In genomic region chr16:59639985-59640384, GRCm38 (mm10) we compare ENCODE assay signal across 7 mouse cellular contexts. TPM values are rescaled to one million over a fixed set of nuclear protein-coding genes. Genes with fewer than 3 reads are reported as not detected.
DNase-seq lines count a peak whose midpoint lies in the region; ATAC-seq and TF ChIP-seq lines count a peak whose summit lies in the region.

No protein-coding gene starts in this region.

- no peak for TF ChIP-seq EP300 in heart, postnatal 0 days (IDR thresholded peaks at IDR 0.05; ENCODE audit: low read depth)

- intact Hi-C loops in heart, postnatal 36 days (cut with DNase I), result loop anchor here (5.0 kb wide), 1 partner anchor 168 kb away; the partner anchor contains the start of gene Riox2

- H3K36me3 ChIP-seq in heart, postnatal 0 days (replicated peaks; ENCODE audit: control insufficient read depth, insufficient read depth, low read length), result no peaks in the 10 kb centered on the region
- peaks cover 1% of the 10 kb centered on the region; the same call in 1 of the 2 replicates for H3K36me3 ChIP-seq in testis, adult 2 months (ENCODE audit: control insufficient read depth, insufficient read depth, low read length)
- H3K36me3 ChIP-seq in hindbrain, postnatal 0 days (ENCODE audit: insufficient read depth, low read length), result no peaks in the 10 kb centered on the region
- no peaks in the 10 kb centered on the region for H3K36me3 ChIP-seq in intestine, embryonic 16.5 days (ENCODE audit: control insufficient read depth, insufficient read depth, low read length)

- no peak for DNase-seq in heart, postnatal 0 days (ENCODE audit: low spot score)
- DNase-seq in heart, postnatal 36 days, result no peak
- DNase-seq in testis, postnatal 14 days (ENCODE audit: low spot score), result no peak
- no peak for DNase-seq in hindbrain, postnatal 0 days (ENCODE audit: low spot score)
- no peak for DNase-seq in ovary, adult 18-20 months (ENCODE audit: low spot score)

- no peak for TF ChIP-seq POLR2A in testis, adult 2 months (IDR thresholded peaks at IDR 0.05; ENCODE audit: control insufficient read depth, low read depth, low read length)

- 0 out of 2 replicates have a peak overlapping the region, but pooled peaks have one; percentile 97 for H3K27ac ChIP-seq in heart, postnatal 0 days (ENCODE audit: low read depth)
- 0 out of 2 replicates have a peak overlapping the region, but pooled peaks have one; percentile 21 for H3K27ac ChIP-seq in testis, adult 2 months (ENCODE audit: control insufficient read depth, insufficient read depth, low read depth, low read length)
- H3K27ac ChIP-seq in hindbrain, postnatal 0 days, result peak overlapping the region; percentile 93; the same call in 1 of the 2 replicates
- H3K27ac ChIP-seq in intestine, embryonic 16.5 days (ENCODE audit: low read length), result no peak overlapping the region

- no peaks in the 10 kb centered on the region for H3K9me3 ChIP-seq in heart, postnatal 0 days (replicated peaks; ENCODE audit: control insufficient read depth, low read length)
- H3K9me3 ChIP-seq in hindbrain, postnatal 0 days (ENCODE audit: low read length), result no peaks in the 10 kb centered on the region
- H3K9me3 ChIP-seq in intestine, embryonic 16.5 days (ENCODE audit: control insufficient read depth, low read length), result no peaks in the 10 kb centered on the region

- peak overlapping the region; percentile 71; the same call in 1 of the 2 replicates for H3K4me2 ChIP-seq in heart, postnatal 0 days (ENCODE audit: low read depth, low read length)
- H3K4me2 ChIP-seq in hindbrain, postnatal 0 days (ENCODE audit: low read depth, low read length), result peak overlapping the region; percentile 57
- no peak overlapping the region for H3K4me2 ChIP-seq in intestine, embryonic 16.5 days (ENCODE audit: low read depth, low read length)

- ATAC-seq in heart, postnatal 0 days (ENCODE audit: insufficient read depth, low read depth), result no peak
- no peak for ATAC-seq in hindbrain, postnatal 0 days
- ATAC-seq in intestine, embryonic 16.5 days, result no peak

- no peak overlapping the region; the same call in 1 of the 2 replicates for H3K4me3 ChIP-seq in heart, postnatal 0 days (ENCODE audit: low read depth, low read length)
- no peak overlapping the region; the same call in 1 of the 2 replicates for H3K4me3 ChIP-seq in testis, adult 2 months (ENCODE audit: control insufficient read depth, low read depth, low read length)
- no peak overlapping the region; the same call in 1 of the 2 replicates for H3K4me3 ChIP-seq in hindbrain, postnatal 0 days (ENCODE audit: low read length)
- no peak overlapping the region for H3K4me3 ChIP-seq in intestine, embryonic 16.5 days (ENCODE audit: low read length)

- TF ChIP-seq CTCF in heart, postnatal 0 days (IDR thresholded peaks at IDR 0.05; ENCODE audit: low read depth), result no peak
- no peak for TF ChIP-seq CTCF in testis, adult 2 months (IDR thresholded peaks at IDR 0.05; ENCODE audit: control insufficient read depth, insufficient read depth, insufficient replicate concordance, low read depth, low read length)
- no peak for TF ChIP-seq CTCF in hindbrain, postnatal 0 days (IDR thresholded peaks at IDR 0.05; ENCODE audit: low read depth)

- WGBS in heart, postnatal 0 days, result 79% methylated on average over 3 of the region's 3 CpGs
- WGBS in hindbrain, postnatal 0 days, result 89% methylated on average over 3 of the region's 3 CpGs
- 88% methylated on average over 3 of the region's 3 CpGs for WGBS in intestine, embryonic 16.5 days

- no peaks in the 10 kb centered on the region for H3K27me3 ChIP-seq in heart, postnatal 0 days (ENCODE audit: control insufficient read depth, insufficient read depth, low read length)
- no peaks in the 10 kb centered on the region for H3K27me3 ChIP-seq in testis, adult 2 months (ENCODE audit: control insufficient read depth, insufficient read depth, low read length)
- no peaks in the 10 kb centered on the region for H3K27me3 ChIP-seq in hindbrain, postnatal 0 days (ENCODE audit: insufficient read depth, low read length)
- no peaks in the 10 kb centered on the region for H3K27me3 ChIP-seq in intestine, embryonic 16.5 days (replicated peaks; ENCODE audit: control insufficient read depth, insufficient read depth, low read length)

- 0 out of 2 replicates have a peak, but pooled peaks cover 3% of the 10 kb centered on the region for H3K4me1 ChIP-seq in heart, postnatal 0 days (ENCODE audit: control insufficient read depth, insufficient read depth)
- H3K4me1 ChIP-seq in testis, adult 2 months (ENCODE audit: control insufficient read depth, insufficient read depth, low read length), result no peaks in the 10 kb centered on the region
- H3K4me1 ChIP-seq in hindbrain, postnatal 0 days (ENCODE audit: insufficient read depth, low read length), result no peaks in the 10 kb centered on the region
- H3K4me1 ChIP-seq in intestine, embryonic 16.5 days (ENCODE audit: control insufficient read depth, insufficient read depth, low read length), result no peaks in the 10 kb centered on the region

- H3K9ac ChIP-seq in heart, postnatal 0 days (replicated peaks; ENCODE audit: low read depth, low read length), result no peak overlapping the region
- H3K9ac ChIP-seq in hindbrain, postnatal 0 days (replicated peaks; ENCODE audit: low read length), result no peak overlapping the region
- H3K9ac ChIP-seq in intestine, embryonic 16.5 days (ENCODE audit: low read depth, low read length), result no peak overlapping the region

RNA-seq across cellular contexts. Expression of gene Arl6, which starts 0.8 kb away (rescaled TPM):
- total RNA-seq in heart, postnatal 0 days (2014; rRNA removed; ENCODE audit: low replicate concordance), result 8.7 and 9.8 TPM in 2 replicates
- 18.2 and 18.6 TPM in 2 replicates for polyA plus RNA-seq in heart, postnatal 0 days (2015; fragmentation: Nextera tagmentation; extraction: Ambion mirVana)
- total RNA-seq in heart, postnatal 36 days (2021), result 1 to 10 TPM; 5.5 to 5.8 TPM
- polyA plus RNA-seq in testis, adult 2 months (2012; rRNA removed), result 12.8 and 15.6 TPM in 2 replicates
- 26.6 and 29.1 TPM in 2 replicates for total RNA-seq in hindbrain, postnatal 0 days (2014; rRNA removed)
- polyA plus RNA-seq in hindbrain, postnatal 0 days (2015; fragmentation: Nextera tagmentation; extraction: Ambion mirVana), result 63.7 and 65.8 TPM in 2 replicates
- 14.3 and 15.4 TPM in 2 replicates for polyA plus RNA-seq in intestine, embryonic 16.5 days (2015; fragmentation: Nextera tagmentation; extraction: Ambion mirVana)

RNA-seq across cellular contexts. Expression of gene Crybg3, which starts 39.2 kb away (rescaled TPM):
- 26.9 and 40.0 TPM in 2 replicates for total RNA-seq in heart, postnatal 0 days (2014; rRNA removed; ENCODE audit: low replicate concordance)
- 8.9 and 9.2 TPM in 2 replicates for polyA plus RNA-seq in heart, postnatal 0 days (2015; fragmentation: Nextera tagmentation; extraction: Ambion mirVana)
- 10 to 100 TPM; 65.4 to 90.1 TPM for total RNA-seq in heart, postnatal 36 days (2021)
- 33.4 and 36.0 TPM in 2 replicates for polyA plus RNA-seq in testis, adult 2 months (2012; rRNA removed)
- total RNA-seq in hindbrain, postnatal 0 days (2014; rRNA removed), result 5.9 and 6.5 TPM in 2 replicates
- 1.4 and 2.1 TPM in 2 replicates for polyA plus RNA-seq in hindbrain, postnatal 0 days (2015; fragmentation: Nextera tagmentation; extraction: Ambion mirVana)
- 4.4 and 5.0 TPM in 2 replicates for polyA plus RNA-seq in intestine, embryonic 16.5 days (2015; fragmentation: Nextera tagmentation; extraction: Ambion mirVana)
